Mouse (Mus musculus) lung, embryonic 14.5 days (tissue): Measurements from ENCODE around the gene Gzmf. TPM values are rescaled to one million over a fixed set of nuclear protein-coding genes. Genes with fewer than 3 reads are reported as not detected.
"Not testable (repeated sequence)": the region's sequence is repeated elsewhere in the genome, so short reads cannot be mapped to it uniquely, and the experiment has no call there.

Experiments used
- ATAC-seq: fragments of 200-750 bp; cut with Nextera tagmentation; 2 replicates; pipeline ENCODE4 v1.8.0; 2017; ENCODE audit warnings: mild to moderate bottlenecking, moderate TSS enrichment, moderate library complexity; ENCODE audit not compliant: insufficient read depth
- DNase-seq: peaks from one replicate; pipeline ENCODE4 v3.0.0-alpha.2; 2015
- H3K27ac ChIP-seq: fragments of 300-500 bp; sonication (generic); 2 replicates; pipeline ENCODE4 v1.5.1; 2014; ENCODE audit warnings: low read depth, mild to moderate bottlenecking, moderate library complexity
- H3K27me3 ChIP-seq: fragments of 300-500 bp; sonication (generic); 2 replicates; pipeline ENCODE4 v1.6.1; 2014; ENCODE audit warnings: low read length, control low read depth; ENCODE audit not compliant: insufficient read depth
- H3K36me3 ChIP-seq: fragments of 300-500 bp; sonication (generic); 2 replicates; pipeline ENCODE4 v1.6.1; 2014; ENCODE audit warnings: control low read depth; ENCODE audit not compliant: insufficient read depth
- H3K4me1 ChIP-seq: fragments of 300-500 bp; sonication (generic); 2 replicates; pipeline ENCODE4 v1.6.1; 2014; ENCODE audit warnings: antibody characterized with exemption, control low read depth; ENCODE audit not compliant: insufficient read depth
- H3K4me2 ChIP-seq: fragments of 300-500 bp; sonication (generic); 2 replicates; pipeline ENCODE4 v1.6.1; 2014; ENCODE audit warnings: mild to moderate bottlenecking
- H3K4me3 ChIP-seq: fragments of 300-500 bp; sonication (generic); 2 replicates; pipeline ENCODE4 v1.5.1; 2014; ENCODE audit warnings: low read depth, low read length
- H3K9ac ChIP-seq: fragments of 300-500 bp; sonication (generic); 2 replicates; pipeline ENCODE4 v1.6.1; 2014
- H3K9me3 ChIP-seq: fragments of 300-500 bp; sonication (generic); 2 replicates; pipeline ENCODE4 v1.6.1; 2016; ENCODE audit warnings: low read depth, low read length, control low read depth
- CTCF ChIP-seq: IDR thresholded peaks from 2 replicates; pipeline ENCODE4 v1.5.1; 2016; ENCODE audit warnings: antibody characterized with exemption, low read depth
- WGBS: fragments of 180-500 bp; shearing (Covaris S2); extraction: QIAGEN DNeasy Blood & Tissue Kit; methylation state at CpG from one replicate; pipeline ENCODE4 v1.1.7; 2014; 5-methylcytosine and 5-hydroxymethylcytosine counted together
- polyA plus RNA-seq: library from polyadenylated mRNA; unstranded; fragments of >200 nt; fragmentation: Nextera tagmentation; extraction: Ambion mirVana; gene quantifications from 2 replicates; pipeline ENCODE4 v1.2.1, GENCODE M21; 2014

Gzmf gene
- polyA plus RNA-seq: not detected in 2 replicates

DNA sequence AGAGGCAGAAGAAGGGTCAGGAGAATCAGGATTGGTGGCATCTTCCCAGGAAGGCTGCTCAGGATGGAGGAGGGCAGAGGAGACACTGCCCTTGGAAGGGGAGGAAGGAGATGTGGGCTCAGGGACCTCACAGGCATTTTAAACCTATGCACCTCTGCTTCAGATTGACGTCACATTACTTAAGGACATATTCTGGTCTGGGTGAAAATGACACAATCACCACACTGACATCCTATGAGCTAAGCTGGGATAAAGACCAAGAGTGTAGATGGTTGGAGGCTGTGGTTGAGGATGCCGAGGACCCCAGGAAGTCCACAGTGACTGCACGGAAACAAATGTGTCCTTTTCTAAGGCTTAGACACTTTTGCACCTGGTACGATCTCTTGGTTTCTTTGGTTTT, at the start of gene Gzmf:
Gene Gzmf, minus strand, starts transcription at position 101 of the 400 bp plus-strand sequence.
- no peak within 1 kb of the TSS for H3K9ac ChIP-seq
- H3K27ac ChIP-seq: no peak within 1 kb of the TSS
- no peak for ATAC-seq
- no peaks in the 10 kb centered on the region for H3K4me1 ChIP-seq
- no peak for TF ChIP-seq CTCF
- no peak within 1 kb of the TSS for H3K4me2 ChIP-seq
- H3K36me3 ChIP-seq: no peaks in the 10 kb centered on the region
- H3K9me3 ChIP-seq: no peaks in the 10 kb centered on the region
- no peak for DNase-seq
- no peak within 1 kb of the TSS for H3K4me3 ChIP-seq
- 83% methylated on average over 4 of the region's 4 CpGs for WGBS
- no peaks in the 10 kb centered on the region for H3K27me3 ChIP-seq

DNA sequence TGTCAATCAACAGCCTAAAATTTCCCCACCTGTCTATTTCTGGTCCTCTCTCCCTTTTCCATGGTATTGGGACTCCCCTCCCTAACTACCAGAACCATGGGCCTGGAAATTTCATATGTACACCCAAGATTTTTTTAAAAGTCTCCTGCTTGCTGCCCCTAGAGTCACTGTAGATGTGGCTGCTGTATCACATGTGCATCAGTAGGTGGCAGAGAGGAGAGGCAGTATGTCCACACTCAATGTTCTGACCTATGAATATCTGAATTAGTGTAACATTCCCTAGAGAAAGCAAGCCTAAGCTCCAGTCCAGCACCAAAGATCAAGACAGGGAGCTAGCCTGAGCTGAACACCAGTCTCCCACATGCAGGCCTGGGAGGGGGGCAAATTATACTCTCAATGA, 29.2 kb upstream of the Gzmf start:
- TF ChIP-seq CTCF: peak; percentile 31; the same call in 1 of the 2 replicates
- Histone ChIP-seq H3K36me3 (no peaks in the 10 kb centered on the region), H3K9ac (no peak overlapping the region), H3K4me1 (no peaks in the 10 kb centered on the region), H3K9me3 (no peaks in the 10 kb centered on the region), H3K4me2 (no peak overlapping the region), H3K27ac (no peak overlapping the region), H3K4me3 (no peak overlapping the region), H3K27me3 (no peaks in the 10 kb centered on the region)
- no peak for DNase-seq
- ATAC-seq: no peak

DNA sequence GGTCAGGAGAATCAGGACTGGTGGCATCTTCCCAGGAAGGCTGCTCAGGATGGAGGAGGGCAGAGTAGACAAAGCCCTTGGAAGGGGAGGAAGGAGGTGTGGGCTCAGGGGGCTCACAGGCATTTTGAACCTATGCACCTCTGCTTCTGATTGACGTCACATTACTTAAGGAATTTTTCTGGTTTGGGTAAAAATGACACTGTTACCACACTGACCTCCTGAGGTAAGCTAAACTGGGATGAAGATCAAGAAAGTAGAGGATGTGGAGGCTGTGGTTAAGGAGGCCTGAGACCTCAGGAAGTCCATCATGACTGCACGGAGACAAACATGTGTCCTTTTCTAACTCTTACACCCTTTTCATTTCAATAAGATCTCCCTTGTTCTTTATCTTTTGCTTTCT, 23.3 kb upstream of the Gzmf start, which contains the start of gene Gzmc:
Gene Gzmc, minus strand, starts transcription at position 101 of the 400 bp plus-strand sequence.
- Histone ChIP-seq H3K27ac (no peak within 1 kb of the TSS), H3K4me1 (no peaks in the 10 kb centered on the region), H3K27me3 (no peaks in the 10 kb centered on the region), H3K4me2 (no peak within 1 kb of the TSS), H3K9ac (no peak within 1 kb of the TSS), H3K36me3 (no peaks in the 10 kb centered on the region), H3K4me3 (no peak within 1 kb of the TSS), H3K9me3 (no peaks in the 10 kb centered on the region)
- ATAC-seq (no peak), DNase-seq (no peak)
- 80% methylated on average over 2 of the region's 2 CpGs for WGBS
- TF ChIP-seq CTCF: no peak

GRCm38 (mm10) chr14:56205613-56206012, 5.6 kb downstream of the Gzmf start:
- Histone ChIP-seq H3K9me3 (no peaks in the 10 kb centered on the region), H3K27ac (no peak overlapping the region), H3K4me2 (no peak overlapping the region), H3K4me1 (no peaks in the 10 kb centered on the region), H3K36me3 (no peaks in the 10 kb centered on the region), H3K9ac (no peak overlapping the region), H3K4me3 (no peak overlapping the region), H3K27me3 (no peaks in the 10 kb centered on the region)
- no peak for TF ChIP-seq CTCF
- ATAC-seq (no peak), DNase-seq (no peak)
- 85% methylated on average over 1 of the region's 1 CpGs for WGBS

DNA sequence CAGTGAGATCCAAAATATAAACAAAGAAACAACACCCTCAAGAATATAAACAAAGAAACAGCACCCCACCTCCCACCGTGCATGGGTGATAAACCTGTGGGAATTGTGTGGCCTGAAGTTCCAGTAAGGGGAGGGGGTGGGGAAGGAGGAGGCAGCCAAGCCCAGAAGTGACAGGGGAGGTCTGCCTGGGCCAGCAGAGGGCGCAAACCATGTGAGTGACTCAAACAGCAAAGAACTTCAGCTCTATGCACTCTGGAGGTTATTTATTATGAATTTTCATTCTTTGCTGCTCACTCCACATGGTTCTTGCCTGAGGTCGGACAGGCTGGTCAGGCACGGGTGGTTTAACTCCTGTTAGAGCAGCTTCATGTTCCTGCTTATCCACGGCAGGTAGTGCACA, 6.2 kb downstream of the Gzmf start:
- WGBS: 30% methylated on average over 5 of the region's 5 CpGs
- not testable (repeated sequence) for H3K27me3 ChIP-seq, H3K9me3 ChIP-seq, H3K4me1 ChIP-seq, H3K4me3 ChIP-seq, ATAC-seq, H3K9ac ChIP-seq, H3K36me3 ChIP-seq, H3K27ac ChIP-seq, H3K4me2 ChIP-seq
- peak; percentile 68 for TF ChIP-seq CTCF
- DNase-seq: peak; percentile 80

DNA sequence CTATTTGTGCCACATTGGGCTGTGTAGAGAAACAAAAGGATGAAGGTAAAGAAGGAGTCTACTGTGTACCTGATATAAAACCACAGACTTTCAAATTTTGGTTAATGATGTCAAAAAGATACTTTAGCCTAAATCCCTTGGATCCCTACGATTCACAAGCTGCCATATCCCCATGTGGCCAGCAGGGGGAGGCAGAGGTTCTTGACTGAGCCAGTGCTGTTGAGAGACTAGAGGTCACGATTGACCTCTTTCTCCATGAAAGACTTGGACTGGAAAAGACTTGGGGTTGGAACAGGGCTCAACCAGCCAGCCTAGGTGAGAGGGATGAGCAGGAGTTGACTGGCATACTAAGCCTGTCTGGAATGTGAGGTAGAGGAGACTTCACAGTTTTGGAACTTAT, 7.2 kb downstream of the Gzmf start:
- WGBS: 2% methylated on average over 2 of the region's 2 CpGs
- Histone ChIP-seq H3K9me3 (no peaks in the 10 kb centered on the region), H3K4me1 (no peaks in the 10 kb centered on the region), H3K27me3 (no peaks in the 10 kb centered on the region), H3K36me3 (no peaks in the 10 kb centered on the region), H3K9ac (no peak overlapping the region), H3K4me2 (no peak overlapping the region), H3K27ac (no peak overlapping the region), H3K4me3 (no peak overlapping the region)
- DNase-seq (peak; percentile 82), ATAC-seq (no peak)
- TF ChIP-seq CTCF: peak; percentile 94

DNA sequence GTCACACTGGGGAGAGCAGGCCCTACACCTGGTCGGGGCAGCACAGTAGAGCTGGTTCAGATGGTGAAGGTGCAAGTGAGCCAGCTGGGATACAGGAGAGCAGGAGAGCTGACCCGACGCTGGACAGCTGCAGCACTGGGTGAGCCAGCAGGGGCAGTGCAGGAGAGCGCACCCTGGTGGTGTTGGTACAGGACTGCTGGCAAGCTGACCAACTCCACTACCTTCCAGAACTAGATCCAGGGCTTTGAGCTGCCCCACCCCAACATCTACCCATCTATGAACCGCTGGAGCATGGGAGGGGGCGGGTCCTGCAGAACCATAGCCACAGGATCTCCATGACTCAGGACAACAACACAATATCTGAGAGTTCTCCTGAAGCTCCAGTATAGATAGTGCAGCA, 24.3 kb downstream of the Gzmf start:
- no peak for DNase-seq
- H3K9me3 ChIP-seq: no peaks in the 10 kb centered on the region

GRCm38 (mm10) chr14:56186521-56186920, 24.7 kb downstream of the Gzmf start:
- Histone ChIP-seq H3K27me3 (no peaks in the 10 kb centered on the region), H3K36me3 (no peaks in the 10 kb centered on the region), H3K4me3 (no peak overlapping the region), H3K9ac (no peak overlapping the region), H3K27ac (no peak overlapping the region), H3K9me3 (no peaks in the 10 kb centered on the region), H3K4me2 (no peak overlapping the region), H3K4me1 (no peaks in the 10 kb centered on the region)
- no peak for ATAC-seq
- TF ChIP-seq CTCF: no peak
- no peak for DNase-seq
- WGBS: 66% methylated on average over 5 of the region's 5 CpGs

More for the DNA sequence above, 24.3 kb downstream of the Gzmf start:
- Histone ChIP-seq H3K36me3 (no peaks in the 10 kb centered on the region), H3K27ac (no peak overlapping the region), H3K9ac (no peak overlapping the region), H3K4me2 (no peak overlapping the region), H3K4me3 (no peak overlapping the region), H3K27me3 (no peaks in the 10 kb centered on the region), H3K4me1 (no peaks in the 10 kb centered on the region)
- 0 out of 2 replicates have a peak, but pooled peaks have one; percentile 29 for TF ChIP-seq CTCF
- no peak for ATAC-seq
- WGBS: 41% methylated on average over 6 of the region's 6 CpGs
